Mouse (Mus musculus) erythroid progenitor cell, adult 5-6 weeks (primary cell): ENCODE measurements around the gene Nup62. TPM values are rescaled to one million over a fixed set of nuclear protein-coding genes. Genes with fewer than 3 reads are reported as not detected.

ENCODE experiments used
- ATAC-seq: replicated peaks from 2 replicates; pipeline ENCODE4 v1.8.0; 2016; ENCODE audit warnings: moderate number of reproducible peaks, mild to moderate bottlenecking, moderate TSS enrichment, inconsistent platforms; ENCODE audit not compliant: poor library complexity, low FRiP score, severe bottlenecking
- total RNA-seq, 2 experiments: library from RNA; stranded (forward) in 1 of 2; stranded (reverse) in 1 of 2; fragments of 150-400 nt in 1 of 2; fragments of 186-747, 209-891 nt in 1 of 2; gene quantifications; 2 replicates each; pipeline versions ENCODE4 v1.2.3 to v1.2.4; 2015 to 2017; ENCODE audit warnings: low replicate concordance in 2 of 2

Gene Nup62
- total RNA-seq (2015; ENCODE audit: low replicate concordance) (11.7 and 23.4 TPM in 2 replicates), total RNA-seq (2017; ENCODE audit: low replicate concordance) (37.4 and 39.4 TPM in 2 replicates)

- ATAC-seq = peak; percentile 90
These were observed at the start of gene Nup62, which contains the start of gene Il4i1 for GRCm38 (mm10) chr7:44815721-44816469. Gene Nup62 (plus strand): TSS chr7:44816088. Gene Il4i1 (plus strand): TSS chr7:44816387.

DNA sequence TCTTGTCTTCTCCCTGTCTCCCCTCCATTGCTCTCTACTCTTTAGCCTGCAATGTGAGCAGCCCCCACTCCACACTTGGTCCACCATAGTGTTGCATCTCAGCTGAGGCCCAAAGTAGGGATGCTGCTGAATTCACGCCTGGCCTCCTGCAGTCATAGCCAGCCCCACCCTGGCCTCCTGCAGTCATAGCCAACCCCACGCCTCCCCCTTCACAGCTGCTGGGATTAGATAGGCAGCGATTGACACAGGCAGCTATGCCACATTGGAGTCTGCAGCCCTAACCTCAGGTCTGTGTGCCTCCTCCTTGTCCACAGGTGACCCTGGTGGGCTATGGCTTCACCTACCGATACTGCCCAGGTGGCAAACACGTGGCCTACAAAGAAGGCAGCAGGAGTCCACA lies 47.8 kb upstream of the Nup62 start:
- peak; percentile 55; the same call in 1 of the 2 replicates for ATAC-seq

- ATAC-seq = no peak
These were observed 45.8 kb upstream of the Nup62 start for GRCm38 (mm10) chr7:44770046-44770578.

GRCm38 (mm10) chr7:44772591-44773204 lies 43.2 kb upstream of the Nup62 start:
- ATAC-seq = peak; percentile 57

DNA sequence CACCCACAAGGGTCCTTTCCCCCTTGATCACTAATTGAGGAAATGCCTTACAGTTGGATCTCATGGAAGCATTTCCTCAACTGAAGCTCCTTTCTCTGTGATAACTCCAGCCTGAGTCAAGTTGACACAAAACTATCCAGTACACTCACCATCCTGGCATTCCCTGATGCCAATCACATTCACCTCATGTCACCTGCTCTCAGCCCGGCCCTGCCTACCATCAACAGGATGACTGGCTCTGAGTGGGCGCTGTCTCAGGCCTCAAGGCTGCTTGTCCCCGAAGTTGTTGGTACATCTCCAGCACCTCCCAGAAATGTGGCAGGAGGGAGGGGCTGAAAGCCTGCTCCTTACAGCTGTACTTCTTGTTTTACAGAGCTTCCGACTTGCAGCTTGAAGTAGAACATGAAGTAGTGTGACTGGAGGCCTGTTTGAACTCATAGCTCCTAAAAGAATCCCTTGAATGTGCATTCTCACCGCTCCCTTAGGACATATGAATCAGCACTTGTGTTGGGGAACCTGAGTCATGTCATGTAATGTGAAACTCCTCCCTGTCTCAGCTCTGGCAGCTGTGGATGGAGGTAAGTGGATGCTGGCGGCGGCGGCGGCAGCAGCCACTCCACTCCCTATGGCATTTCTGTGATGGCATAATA lies 38.9 kb upstream of the Nup62 start:
- ATAC-seq = no peak

GRCm38 (mm10) chr7:44780101-44780500 lies 35.8 kb upstream of the Nup62 start:
- ATAC-seq = no peak

GRCm38 (mm10) chr7:44789531-44789930 lies 26.4 kb upstream of the Nup62 start:
- ATAC-seq = 0 out of 2 replicates have a peak, but pooled peaks have one; percentile 20

- ATAC-seq = no peak
These were observed 25.8 kb upstream of the Nup62 start for GRCm38 (mm10) chr7:44790066-44790465.

- no peak for ATAC-seq
These were observed 23.1 kb upstream of the Nup62 start for GRCm38 (mm10) chr7:44792781-44793180.

DNA sequence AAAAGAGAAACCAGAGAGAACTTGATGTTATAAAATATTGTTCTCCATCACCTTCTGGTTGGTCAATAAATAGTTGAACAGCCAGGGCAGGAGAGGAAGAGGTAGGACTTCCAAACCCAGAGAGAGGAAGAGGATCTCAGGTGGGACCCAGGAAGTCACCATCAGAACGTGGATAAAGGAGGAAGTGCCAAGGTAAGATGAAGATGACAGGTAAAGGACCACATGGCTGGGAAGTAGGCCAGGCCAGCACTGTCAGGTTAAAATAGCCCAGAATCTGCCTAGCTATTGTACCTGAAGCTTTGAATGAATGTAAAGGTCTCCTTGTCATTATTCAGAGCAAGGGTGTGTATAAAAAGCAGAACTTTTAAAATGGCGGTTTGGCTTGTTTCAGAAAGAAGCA lies 7.0 kb upstream of the Nup62 start:
- no peak for ATAC-seq

- no peak for ATAC-seq
These were observed 6.4 kb upstream of the Nup62 start for GRCm38 (mm10) chr7:44809466-44809865.

DNA sequence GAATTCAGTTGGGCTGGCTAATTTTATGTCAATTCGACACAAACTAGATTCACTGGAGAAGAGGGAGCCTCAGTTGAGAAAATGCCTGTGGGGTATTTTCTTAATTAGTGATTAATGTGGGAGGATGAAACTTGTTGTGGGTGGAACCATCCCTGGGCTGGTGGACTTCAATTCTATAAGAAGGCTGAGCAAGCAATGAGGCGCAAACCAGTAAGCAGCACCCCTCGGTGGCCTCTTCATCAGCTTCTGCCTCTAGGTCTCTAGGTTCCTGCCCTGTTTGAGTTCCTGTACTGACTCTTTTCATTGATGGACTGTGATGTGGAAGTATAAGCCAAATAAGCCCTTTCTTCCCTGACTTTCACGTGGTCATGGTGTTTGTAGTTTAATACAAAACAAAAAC lies 5.5 kb upstream of the Nup62 start:
- no peak for ATAC-seq

GRCm38 (mm10) chr7:44810819-44811557 lies 4.9 kb upstream of the Nup62 start:
- no peak for ATAC-seq

- no peak for ATAC-seq
These were observed 3.1 kb upstream of the Nup62 start for GRCm38 (mm10) chr7:44812651-44813325.

- ATAC-seq = no peak
These were observed 1.9 kb upstream of the Nup62 start for GRCm38 (mm10) chr7:44813985-44814384.

- ATAC-seq = no peak
These were observed 1.5 kb upstream of the Nup62 start for GRCm38 (mm10) chr7:44814423-44814822.

GRCm38 (mm10) chr7:44814952-44815553 lies 835 bp upstream of the Nup62 start:
- ATAC-seq = no peak

DNA sequence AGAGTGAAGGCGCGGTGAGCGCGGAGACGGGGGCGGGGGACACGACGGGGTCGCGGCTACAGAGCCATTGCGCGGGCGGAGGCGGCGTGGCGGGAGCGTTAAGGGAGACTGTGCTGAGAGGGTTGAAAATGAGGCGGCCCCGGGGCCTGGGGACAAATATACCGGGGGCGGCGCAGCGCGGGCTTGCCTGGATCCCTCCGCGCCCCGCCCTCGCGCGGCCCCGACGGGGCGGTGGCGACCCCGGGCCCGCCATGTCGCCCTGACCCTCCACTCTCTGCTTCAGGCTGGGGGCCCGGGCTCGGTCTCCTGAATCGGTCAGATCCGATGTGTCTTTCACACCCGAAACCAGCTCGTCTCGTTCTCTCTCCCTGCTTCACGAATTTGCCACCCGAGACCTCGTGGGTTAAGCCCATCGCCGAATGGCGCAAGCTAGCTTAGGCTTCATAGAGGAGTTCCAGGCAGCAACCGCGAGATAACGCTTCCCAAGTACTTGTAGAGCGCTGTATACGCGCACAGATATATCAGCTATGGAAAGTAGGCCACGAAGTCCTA lies 658 bp downstream of the Nup62 start, which contains the start of gene Atf5:
Gene Atf5, minus strand, starts transcription at position 189 of the 552 bp plus-strand sequence.
- peak; percentile 44 for ATAC-seq
